Mouse (Mus musculus) heart, adult 2 months (tissue): ENCODE data around the gene Abcg1. TPM values are rescaled to one million over a fixed set of nuclear protein-coding genes. Genes with fewer than 3 reads are reported as not detected.

ENCODE experiments used
- DNase-seq, 2 experiments: peaks; one replicate each; pipeline ENCODE4 v3.0.0; 2021
- H3K27ac ChIP-seq: fragments of 200-600 bp; 2 replicates; pipeline ENCODE4 v1.8.1; 2022
- H3K27me3 ChIP-seq: fragments of 200-500 bp; 2 replicates; pipeline ENCODE4 v1.6.1; 2012; ENCODE audit warnings: mild to moderate bottlenecking, low read length, inconsistent platforms, mixed read lengths; ENCODE audit not compliant: control insufficient read depth, insufficient read depth
- H3K36me3 ChIP-seq: fragments of 200-500 bp; 2 replicates; pipeline ENCODE4 v1.6.1; 2012; ENCODE audit warnings: low read length, inconsistent platforms; ENCODE audit not compliant: control insufficient read depth, insufficient read depth
- H3K4me1 ChIP-seq: fragments of 200-500 bp; 2 replicates; pipeline ENCODE4 v1.6.1; 2011; ENCODE audit warnings: low read length; ENCODE audit not compliant: control insufficient read depth, insufficient read depth
- H3K4me3 ChIP-seq: fragments of 200-600 bp; 2 replicates; pipeline ENCODE4 v1.8.1; 2022
- H3K79me2 ChIP-seq: fragments of 200-500 bp; replicated peaks from 2 replicates; pipeline ENCODE4 v1.6.1; 2012; ENCODE audit warnings: mild to moderate bottlenecking, inconsistent platforms, low read length, moderate library complexity, mixed read lengths; ENCODE audit not compliant: control insufficient read depth, insufficient read depth
- H3K9ac ChIP-seq: fragments of 200-500 bp; 2 replicates; pipeline ENCODE4 v1.6.1; 2012; ENCODE audit warnings: low read depth, mild to moderate bottlenecking, control low read depth, inconsistent platforms, low read length, mixed read lengths
- CTCF ChIP-seq: fragments of 200-600 bp; IDR thresholded peaks from 2 replicates; pipeline ENCODE4 v1.8.1; 2022; ENCODE audit warnings: antibody characterized with exemption, mild to moderate bottlenecking, moderate library complexity
- EP300 ChIP-seq: fragments of 200-500 bp; IDR thresholded peaks from 2 replicates; pipeline ENCODE4 v1.6.1; 2011; ENCODE audit warnings: low read depth, low read length, control low read depth; ENCODE audit not compliant: insufficient read depth
- POLR2A ChIP-seq: fragments of 200-500 bp; IDR thresholded peaks from 2 replicates; pipeline ENCODE4 v1.6.1; 2011; ENCODE audit warnings: mild to moderate bottlenecking, low read depth, low read length, control low read depth; ENCODE audit not compliant: insufficient read depth
- WGBS: fragments of 180-500 bp; shearing (Covaris S2); methylation state at CpG from one replicate; pipeline ENCODE4 v1.1.7; 2018; 5-methylcytosine and 5-hydroxymethylcytosine counted together
- intact Hi-C: fragments of 180-260 bp; cut with DNase I; formaldehyde crosslinking; loops from one replicate; pipeline ENCODE4 v1.15.1; 2025
- polyA plus RNA-seq: library from polyadenylated mRNA; depleted of rRNA; stranded (reverse); fragments of >200 nt; gene quantifications from 2 replicates; pipeline ENCODE4 v1.2.3, GENCODE M21; 2012
- total RNA-seq, 2 experiments: library from RNA; stranded (reverse); gene quantifications; 2 replicates each; pipeline ENCODE4 v1.2.3; 2021

The Abcg1 gene
- total and polyA plus RNA-seq, 3 experiments = 2.9 to 7.2 (median 7.0) TPM

DNA sequence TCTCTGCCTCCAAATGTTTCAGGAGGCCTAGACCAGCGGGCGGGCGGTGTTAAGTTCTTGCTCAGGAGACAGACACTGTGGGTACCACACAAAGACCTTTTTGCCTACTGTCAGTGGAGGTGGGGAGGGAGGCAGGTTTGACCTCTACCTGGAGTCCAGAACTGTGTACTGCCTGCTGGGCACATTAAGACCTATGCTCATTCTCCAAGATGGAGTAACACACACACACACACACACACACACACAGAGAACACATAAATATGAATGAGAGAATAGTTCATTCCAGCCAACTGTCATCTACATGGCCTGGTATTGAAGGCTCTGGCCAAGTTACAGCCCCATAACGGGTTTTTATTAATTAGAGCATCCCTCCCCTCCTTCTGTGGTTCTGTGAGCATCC, 15.4 kb downstream of the Abcg1 start:
- TF ChIP-seq EP300 = no peak
- H3K9ac ChIP-seq = no peak overlapping the region
- H3K27ac ChIP-seq = peak overlapping the region; percentile 75
- H3K4me1 ChIP-seq = peaks cover 25% of the 10 kb centered on the region
- WGBS = 71% methylated on average over 4 of the region's 4 CpGs
- no peak overlapping the region for H3K4me3 ChIP-seq
- no peaks in the 10 kb centered on the region for H3K79me2 ChIP-seq
- H3K27me3 ChIP-seq = no peaks in the 10 kb centered on the region
- no peak for DNase-seq
- H3K36me3 ChIP-seq = peaks cover 10% of the 10 kb centered on the region; the same call in 1 of the 2 replicates
- intact Hi-C loops = no loop called here

DNA sequence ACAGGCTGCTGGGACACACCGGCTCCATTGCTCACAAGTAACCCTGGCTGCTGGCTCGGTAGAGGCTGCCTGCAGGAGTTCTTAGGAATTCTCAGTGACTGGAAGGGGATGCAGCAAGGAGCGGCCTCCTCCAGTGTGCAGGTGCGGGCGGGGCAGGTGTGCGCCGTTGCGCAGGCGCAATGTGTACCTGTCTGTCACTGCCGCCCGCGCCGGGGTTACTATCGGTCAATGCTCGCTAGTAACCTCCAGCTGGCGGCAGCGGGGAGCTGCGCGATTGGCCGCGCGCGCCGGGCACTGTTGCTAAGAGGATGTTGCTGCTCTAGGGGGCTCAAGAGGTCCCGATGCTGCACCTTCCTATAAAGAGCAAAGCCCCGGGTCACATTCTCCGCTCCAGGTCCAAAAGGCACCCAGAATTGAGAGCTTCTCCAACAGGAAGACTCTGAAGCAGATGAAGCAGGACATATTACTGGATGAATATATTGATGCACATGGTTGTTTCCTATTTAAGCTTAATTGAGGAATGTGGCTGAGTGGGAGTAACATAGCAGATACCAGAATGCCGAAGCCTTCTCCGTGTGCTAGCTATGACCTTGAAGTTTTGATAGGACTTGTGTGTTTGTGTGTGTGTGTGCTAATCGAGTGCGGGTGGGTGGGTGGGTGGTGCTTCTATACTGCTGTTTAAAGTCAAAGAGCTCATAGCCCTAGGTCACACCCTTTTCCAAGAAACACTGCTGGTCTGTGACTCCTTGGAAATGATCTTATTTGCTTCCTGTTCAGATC, 16.0 kb downstream of the Abcg1 start:
- peak; percentile 80 to 86 for DNase-seq
- Histone ChIP-seq H3K4me3 (no peak overlapping the region), H3K79me2 (no peaks in the 10 kb centered on the region), H3K27ac (peak overlapping the region; percentile 75; the same call in 1 of the 2 replicates), H3K9ac (no peak overlapping the region; the same call in 1 of the 2 replicates), H3K36me3 (peaks cover 10% of the 10 kb centered on the region; the same call in 1 of the 2 replicates), H3K27me3 (no peaks in the 10 kb centered on the region), H3K4me1 (peaks cover 31% of the 10 kb centered on the region)
- WGBS = 11% methylated on average over 31 of the region's 31 CpGs
- TF ChIP-seq CTCF = no peak
- TF ChIP-seq EP300 = no peak
- no peak for TF ChIP-seq POLR2A
- intact Hi-C loops = no loop called here

DNA sequence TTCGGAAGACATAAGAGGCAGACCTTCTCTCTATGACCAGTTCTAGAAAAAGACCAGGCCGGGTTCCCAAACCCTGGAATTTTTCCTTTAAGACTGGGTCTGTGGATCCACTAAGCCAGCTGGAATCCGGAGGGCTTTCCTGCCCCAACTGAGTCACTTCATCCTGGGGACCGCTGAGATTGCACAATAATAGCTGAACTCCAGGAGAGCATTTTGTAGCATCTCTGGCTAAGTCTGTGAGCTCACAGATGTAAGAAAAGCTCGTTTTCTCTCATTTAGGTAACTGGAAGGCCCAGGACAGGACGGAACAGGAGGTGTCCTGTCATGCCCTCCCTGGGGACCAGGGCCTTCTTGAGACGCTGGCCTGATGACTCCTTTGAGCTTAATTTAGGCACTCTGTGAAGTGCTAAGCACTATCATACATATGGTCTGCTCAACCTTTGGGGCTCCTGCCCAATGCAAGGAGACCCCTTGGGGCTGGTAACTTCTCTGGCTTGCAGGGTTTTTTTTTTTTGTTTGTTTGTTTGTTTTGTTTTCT, 16.6 kb downstream of the Abcg1 start:
- Histone ChIP-seq H3K27ac (peak overlapping the region; percentile 75), H3K4me3 (no peak overlapping the region), H3K27me3 (no peaks in the 10 kb centered on the region), H3K36me3 (peaks cover 10% of the 10 kb centered on the region; the same call in 1 of the 2 replicates), H3K9ac (no peak overlapping the region), H3K4me1 (peaks cover 37% of the 10 kb centered on the region), H3K79me2 (no peaks in the 10 kb centered on the region)
- peak; percentile 55 to 67 for DNase-seq
- TF ChIP-seq EP300 (0 out of 2 replicates have a peak, but pooled peaks have one; percentile 12), POLR2A (no peak)
- intact Hi-C loops = no loop called here
- 26% methylated on average over 7 of the region's 7 CpGs for WGBS

DNA sequence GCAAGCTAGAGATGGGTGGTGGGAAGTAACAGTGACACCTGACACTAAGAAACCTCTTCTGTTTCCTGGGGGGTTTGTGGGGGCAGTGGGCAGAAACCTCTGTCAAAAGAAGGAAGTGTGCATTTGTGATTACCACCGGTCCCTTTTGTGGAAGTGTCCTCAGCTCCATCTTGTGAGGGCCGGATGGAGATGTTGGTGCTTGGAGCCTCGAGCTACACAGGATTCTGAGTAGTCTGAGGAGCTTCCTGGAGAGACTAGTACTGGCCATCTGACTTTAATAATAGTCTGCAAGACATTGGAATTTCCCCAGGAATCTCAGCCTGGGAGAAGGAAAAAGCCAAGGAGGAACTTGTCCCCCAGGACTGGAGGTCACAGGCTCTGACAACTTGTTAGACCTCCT, 17.2 kb downstream of the Abcg1 start:
- DNase-seq = peak in 1 of 2 experiments; percentile 48
- TF ChIP-seq POLR2A (peak; percentile 30; the same call in 1 of the 2 replicates), EP300 (0 out of 2 replicates have a peak, but pooled peaks have one; percentile 29), CTCF (no peak)
- no peak overlapping the region for H3K4me3 ChIP-seq

DNA sequence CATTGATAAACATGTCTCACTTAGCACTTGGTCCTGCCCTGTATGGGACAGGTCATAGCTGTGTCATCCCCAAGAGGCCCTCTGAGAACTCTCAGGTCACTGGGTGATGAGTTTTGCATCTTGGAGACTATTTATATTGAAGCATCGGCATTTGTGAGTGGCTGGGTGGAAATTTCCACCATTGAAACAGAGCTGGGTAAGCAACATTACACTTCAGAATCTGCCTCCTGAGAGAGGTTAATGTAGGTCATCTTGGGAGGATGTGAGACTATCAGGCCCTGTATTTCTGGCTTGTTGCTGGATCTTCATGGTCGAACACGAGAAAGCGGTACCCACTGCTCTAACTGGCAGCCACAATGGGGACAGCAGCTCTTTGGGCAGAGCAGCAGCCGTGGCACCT, 18.0 kb downstream of the Abcg1 start:
- TF ChIP-seq EP300 = no peak
- no peak for TF ChIP-seq CTCF
- TF ChIP-seq POLR2A = no peak
- WGBS = 53% methylated on average over 5 of the region's 5 CpGs
- Histone ChIP-seq H3K27ac (peak overlapping the region; percentile 75), H3K79me2 (no peaks in the 10 kb centered on the region), H3K4me1 (peaks cover 43% of the 10 kb centered on the region), H3K4me3 (no peak overlapping the region), H3K27me3 (no peaks in the 10 kb centered on the region), H3K36me3 (peaks cover 10% of the 10 kb centered on the region; the same call in 1 of the 2 replicates), H3K9ac (no peak overlapping the region)
- intact Hi-C loops = no loop called here
- peak; percentile 29 to 41 for DNase-seq

More for the DNA sequence above, 17.2 kb downstream of the Abcg1 start:
- Histone ChIP-seq H3K36me3 (peaks cover 10% of the 10 kb centered on the region; the same call in 1 of the 2 replicates), H3K4me1 (peaks cover 38% of the 10 kb centered on the region), H3K27me3 (no peaks in the 10 kb centered on the region), H3K79me2 (no peaks in the 10 kb centered on the region), H3K27ac (peak overlapping the region; percentile 75), H3K9ac (no peak overlapping the region)
- intact Hi-C loops = no loop called here
- 34% methylated on average over 3 of the region's 3 CpGs for WGBS

GRCm38 (mm10) chr17:31077561-31077960, 20.1 kb downstream of the Abcg1 start:
- TF ChIP-seq EP300 (no peak), CTCF (no peak)
- 63% methylated on average over 5 of the region's 5 CpGs for WGBS
- Histone ChIP-seq H3K4me3 (no peak overlapping the region), H3K27ac (no peak overlapping the region), H3K4me1 (peaks cover 39% of the 10 kb centered on the region), H3K79me2 (no peaks in the 10 kb centered on the region), H3K9ac (no peak overlapping the region), H3K36me3 (peaks cover 10% of the 10 kb centered on the region; the same call in 1 of the 2 replicates), H3K27me3 (no peaks in the 10 kb centered on the region)
- intact Hi-C loops = no loop called here
- DNase-seq = no peak
